Mouse (Mus musculus): ENCODE data around the gene Cwc27. TPM values are rescaled to one million over a fixed set of nuclear protein-coding genes. Genes with fewer than 3 reads are reported as not detected.

Cwc27 gene
- total RNA-seq, 2 experiments from 2014 or later, result 19.3 to 19.7 TPM

GRCm38 (mm10) chr13:104787260-104787659, 29.7 kb downstream of the Cwc27 start:
- DNase-seq (ENCODE audit: low spot score in 2 of 2), result no peak

- DNase-seq (ENCODE audit: low spot score in 2 of 2), result no peak
Measured at GRCm38 (mm10) chr13:104779104-104779670, 37.8 kb downstream of the Cwc27 start.

- DNase-seq (ENCODE audit: low spot score in 2 of 2), result no peak
Measured at GRCm38 (mm10) chr13:104763193-104763592, 53.7 kb downstream of the Cwc27 start.

- no peak for DNase-seq (ENCODE audit: low spot score in 2 of 2)
Measured at GRCm38 (mm10) chr13:104762401-104762800, 54.5 kb downstream of the Cwc27 start.

- no peak for DNase-seq (ENCODE audit: low spot score in 2 of 2)
Measured at GRCm38 (mm10) chr13:104759381-104759780, 57.6 kb downstream of the Cwc27 start.

- no peak for DNase-seq (ENCODE audit: low spot score in 2 of 2)
Measured at GRCm38 (mm10) chr13:104747032-104747431, 69.9 kb downstream of the Cwc27 start.

GRCm38 (mm10) chr13:104742866-104743265, 74.1 kb downstream of the Cwc27 start:
- peak in 1 of 2 experiments; percentile 9 for DNase-seq (ENCODE audit: low spot score in 2 of 2)

- no peak for DNase-seq (ENCODE audit: low spot score in 2 of 2)
Measured at GRCm38 (mm10) chr13:104729261-104730046, 87.5 kb downstream of the Cwc27 start.

- DNase-seq (ENCODE audit: low spot score in 2 of 2), result no peak
Measured at GRCm38 (mm10) chr13:104727681-104728080, 89.3 kb downstream of the Cwc27 start.

- no peak for DNase-seq (ENCODE audit: low spot score in 2 of 2)
Measured at GRCm38 (mm10) chr13:104720133-104720532, 96.8 kb downstream of the Cwc27 start.

- DNase-seq (ENCODE audit: low spot score in 2 of 2), result peak in 1 of 2 experiments; percentile 15
Measured at GRCm38 (mm10) chr13:104694612-104695355, 122.2 kb downstream of the Cwc27 start.

GRCm38 (mm10) chr13:104692710-104693109, 124.2 kb downstream of the Cwc27 start:
- no peak for DNase-seq (ENCODE audit: low spot score in 2 of 2)

GRCm38 (mm10) chr13:104685537-104685936, 131.4 kb downstream of the Cwc27 start:
- no peak for DNase-seq (ENCODE audit: low spot score in 2 of 2)

GRCm38 (mm10) chr13:104684361-104685011, 132.5 kb downstream of the Cwc27 start:
- DNase-seq (ENCODE audit: low spot score in 2 of 2), result no peak

- DNase-seq (ENCODE audit: low spot score in 2 of 2), result no peak
Measured at GRCm38 (mm10) chr13:104681212-104681611, 135.7 kb downstream of the Cwc27 start.

- no peak for DNase-seq (ENCODE audit: low spot score in 2 of 2)
Measured at GRCm38 (mm10) chr13:104661188-104661587, 155.8 kb downstream of the Cwc27 start.

- no peak for DNase-seq (ENCODE audit: low spot score in 2 of 2)
Measured at GRCm38 (mm10) chr13:104660042-104660680, 156.8 kb downstream of the Cwc27 start.

GRCm38 (mm10) chr13:104656666-104657272, 160.2 kb downstream of the Cwc27 start:
- DNase-seq (ENCODE audit: low spot score in 2 of 2), result no peak

GRCm38 (mm10) chr13:104655137-104655536, 161.8 kb downstream of the Cwc27 start:
- DNase-seq (ENCODE audit: low spot score in 2 of 2), result no peak

GRCm38 (mm10) chr13:104651763-104652162, 165.2 kb downstream of the Cwc27 start:
- DNase-seq (ENCODE audit: low spot score in 2 of 2), result no peak

- DNase-seq (ENCODE audit: low spot score in 2 of 2), result no peak
Measured at GRCm38 (mm10) chr13:104650654-104651053, 166.3 kb downstream of the Cwc27 start.

Measured in left cerebral cortex, adult 18-20 months (tissue).